Mouse (Mus musculus) B cell, adult 2 months (primary cell): ENCODE results near the gene Gfm2.

ENCODE experiments used
- DNase-seq, 2 experiments: peaks; one replicate each; pipeline ENCODE4 v3.0.0; 2022

Gfm2 gene

DNA sequence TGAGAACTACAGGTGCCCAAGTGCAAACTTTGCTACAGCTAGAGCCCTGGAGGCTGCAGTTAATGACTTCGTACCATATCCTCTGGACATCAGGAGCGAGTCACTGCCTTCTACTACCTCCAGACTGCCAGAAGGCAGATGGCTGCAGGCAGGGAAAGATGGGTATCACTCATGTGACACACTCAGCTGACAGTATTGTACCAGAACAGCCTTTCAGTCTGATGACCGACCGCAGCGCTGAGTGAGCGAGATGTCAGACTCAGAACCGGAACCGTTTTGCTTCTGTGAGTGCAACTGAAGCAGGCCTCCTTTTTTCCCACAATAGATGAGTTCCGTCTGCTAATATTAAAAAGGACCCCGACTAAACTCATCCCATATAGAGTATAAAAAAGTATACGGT is 54.9 kb downstream of the Gfm2 start:
- no peak for DNase-seq

DNA sequence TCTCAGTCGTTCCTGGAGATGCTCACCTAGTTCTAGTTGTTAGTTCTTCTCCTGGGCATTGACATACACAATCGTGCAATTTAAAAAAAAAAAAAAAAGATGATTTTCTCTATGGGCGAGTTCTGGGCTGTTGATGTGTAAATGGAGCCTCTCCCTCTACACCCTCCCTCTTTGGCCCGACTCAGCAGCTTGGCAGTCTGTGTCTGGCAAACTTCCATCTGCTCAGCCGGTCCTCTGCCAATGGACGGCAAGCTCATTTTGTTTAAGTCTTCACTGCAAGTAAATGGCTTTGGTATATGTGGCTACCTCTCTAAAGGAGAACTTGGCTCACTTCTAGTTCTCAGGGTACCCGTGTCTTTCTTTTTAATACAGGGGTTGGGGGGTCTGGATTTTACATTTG is 55.7 kb downstream of the Gfm2 start:
- DNase-seq: no peak

GRCm38 (mm10) chr13:97196186-97196924 is 58.6 kb downstream of the Gfm2 start:
- peak; percentile 42 to 50 for DNase-seq

- DNase-seq: no peak
Measured at GRCm38 (mm10) chr13:97196925-97197218, 59.1 kb downstream of the Gfm2 start.

DNA sequence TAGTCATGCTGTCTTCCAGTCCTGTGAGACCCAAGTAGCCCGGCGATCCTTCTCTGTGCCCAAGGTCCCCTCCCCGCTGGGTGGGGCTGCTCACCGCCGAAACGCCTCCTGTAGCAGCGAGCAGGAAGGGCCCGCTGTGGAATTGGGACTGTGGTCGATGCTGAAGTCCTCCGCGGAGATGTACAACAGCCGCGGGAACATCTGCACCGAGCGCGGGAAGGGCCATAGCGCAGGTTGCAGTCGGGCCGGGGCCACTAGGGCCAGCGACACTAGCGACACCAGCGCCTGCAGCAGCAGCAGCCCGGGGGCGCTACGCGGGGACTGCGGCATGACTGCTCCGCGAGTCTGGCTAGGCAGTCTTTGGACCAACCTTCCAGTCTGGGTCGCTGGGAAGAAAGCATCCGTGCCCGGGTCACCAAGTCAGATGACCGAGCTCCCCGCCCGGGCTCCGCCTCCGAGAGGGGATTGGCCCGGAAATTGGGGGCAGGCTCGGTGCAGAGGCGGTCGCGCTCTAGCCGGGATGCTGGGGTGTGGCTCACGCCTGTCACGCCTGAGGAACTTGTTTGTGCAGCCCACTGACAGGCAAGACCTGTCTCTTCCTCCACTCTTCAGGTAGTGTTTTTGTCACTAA is 60.3 kb downstream of the Gfm2 start, which contains the start of gene Hexb:
Hexb (minus strand) TSS at position 426 of the 631 bp plus-strand sequence.
- peak; percentile 95 for DNase-seq

- DNase-seq: no peak
Measured at GRCm38 (mm10) chr13:97199123-97199522, 61.4 kb downstream of the Gfm2 start.

DNA sequence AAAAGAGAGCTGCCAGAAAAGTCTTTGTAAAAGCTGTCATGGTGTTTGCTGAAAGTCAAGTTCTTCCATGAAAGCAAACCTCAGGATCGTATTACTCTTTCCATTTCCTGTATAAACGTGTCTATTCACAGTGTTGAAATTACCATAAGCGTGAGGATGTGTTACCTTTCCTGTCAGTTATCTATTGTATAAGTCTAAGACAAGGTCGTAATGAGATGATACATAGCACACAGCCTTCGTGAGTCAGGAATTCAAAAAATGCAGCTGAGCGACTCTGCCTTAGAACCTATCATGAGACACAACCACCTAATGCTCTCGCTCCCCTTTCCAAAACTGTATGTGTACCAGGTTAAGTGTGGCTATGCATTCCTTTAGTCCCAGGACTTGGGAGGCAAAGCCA is 63.3 kb downstream of the Gfm2 start:
- DNase-seq: no peak

GRCm38 (mm10) chr13:97201896-97202295 is 64.2 kb downstream of the Gfm2 start:
- no peak for DNase-seq

GRCm38 (mm10) chr13:97205052-97205701 is 67.4 kb downstream of the Gfm2 start:
- peak; percentile 78 to 80 for DNase-seq

DNA sequence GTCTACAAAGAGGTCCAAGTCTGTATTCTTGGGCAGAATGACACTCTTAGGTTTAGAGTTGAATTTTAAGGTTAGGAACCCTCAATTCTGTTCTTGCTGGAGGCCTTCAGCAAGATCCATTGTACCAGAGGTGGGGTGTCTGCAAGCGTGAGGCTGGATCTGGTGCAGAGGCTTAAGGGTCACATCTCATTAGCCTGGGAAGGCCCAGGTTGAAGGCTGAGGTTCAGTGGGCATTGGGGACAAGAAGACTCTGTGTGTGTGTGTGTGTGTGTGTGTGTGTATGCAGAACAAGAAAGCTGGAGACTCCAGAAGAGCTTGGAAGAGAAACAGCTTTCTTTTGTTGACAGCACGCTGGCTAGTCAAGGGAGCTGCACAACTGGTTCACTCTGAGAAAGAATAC is 68.3 kb downstream of the Gfm2 start:
- no peak for DNase-seq

GRCm38 (mm10) chr13:97207472-97208111 is 69.9 kb downstream of the Gfm2 start:
- no peak for DNase-seq

- peak; percentile 59 to 66 for DNase-seq
Measured at GRCm38 (mm10) chr13:97208112-97208478, 70.4 kb downstream of the Gfm2 start.

DNA sequence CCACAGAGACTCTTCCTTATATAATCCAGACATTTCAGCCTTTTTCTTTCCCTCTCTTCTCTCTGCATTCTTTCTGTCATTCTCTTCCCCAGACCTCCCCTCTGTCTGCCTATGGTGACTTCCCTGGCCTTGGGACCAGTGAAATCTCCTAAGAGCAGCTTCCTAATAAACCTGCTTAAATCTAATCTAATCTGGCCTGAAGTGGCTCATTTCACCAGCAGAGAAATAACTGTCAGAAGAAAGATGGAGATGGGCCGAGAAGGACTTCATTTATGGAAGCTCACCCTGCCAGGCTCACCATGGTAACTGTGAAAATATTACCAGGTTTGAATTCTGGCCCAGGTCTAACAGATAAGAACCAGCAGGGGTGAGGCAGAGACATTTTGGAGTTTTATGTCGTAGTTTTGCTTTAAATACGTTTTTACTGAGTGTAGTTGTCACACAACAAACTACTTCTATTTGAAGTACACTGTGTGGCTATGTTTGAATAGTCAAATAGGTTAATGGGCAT is 70.8 kb downstream of the Gfm2 start:
- no peak for DNase-seq

DNA sequence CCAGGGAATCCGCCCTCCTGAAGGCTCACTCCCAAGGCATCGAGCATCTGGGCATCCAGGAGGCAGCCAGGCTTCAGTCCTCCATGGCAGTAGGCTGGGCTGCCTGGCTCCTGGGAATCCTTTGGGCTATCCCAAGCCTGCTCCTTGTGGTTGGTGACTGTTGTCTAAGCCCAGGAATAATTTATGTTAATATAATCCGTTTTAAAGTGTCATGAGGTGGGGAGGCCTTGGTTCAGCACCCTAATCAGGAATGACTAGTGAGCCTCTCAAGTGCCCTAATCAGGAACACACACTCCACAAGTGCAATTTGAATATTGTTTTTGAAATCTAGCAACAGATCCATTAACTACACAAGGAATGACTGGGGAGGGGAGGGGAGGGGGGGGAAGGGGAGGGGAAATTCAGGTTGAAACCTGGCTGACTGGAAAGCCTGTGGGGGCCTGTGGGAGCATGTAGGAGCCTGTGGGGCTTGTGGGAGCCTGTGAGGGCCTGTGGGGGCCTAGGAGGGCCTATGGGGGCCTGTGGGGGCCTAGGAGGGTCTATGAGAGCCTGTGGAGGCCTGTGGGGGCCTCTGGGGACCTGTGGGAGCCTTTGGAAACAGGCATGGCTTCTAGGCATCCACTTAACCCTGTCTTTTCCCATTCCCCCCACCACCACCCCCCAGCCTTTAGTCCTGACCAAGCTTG is 77.0 kb downstream of the Gfm2 start:
- DNase-seq: no peak

DNA sequence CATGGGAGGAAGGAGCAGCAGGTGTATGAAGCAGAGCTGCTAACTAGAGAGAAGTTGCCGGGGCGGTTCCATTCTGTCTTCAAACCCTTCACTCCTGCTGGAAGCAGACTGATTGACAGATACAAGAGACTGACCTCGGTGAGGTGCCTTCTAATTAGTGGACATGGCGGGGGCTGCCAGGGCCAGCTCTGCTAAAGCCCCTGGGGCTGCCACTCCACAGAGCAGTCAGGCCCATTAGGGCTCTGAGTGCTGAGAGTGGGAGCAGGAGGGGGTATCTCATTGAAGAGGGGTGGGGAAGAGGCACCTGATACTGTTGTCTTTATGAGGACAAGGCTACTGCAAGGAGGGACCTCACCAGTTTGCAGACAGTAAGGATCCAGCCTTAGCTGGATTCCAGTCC is 77.8 kb downstream of the Gfm2 start:
- no peak for DNase-seq

DNA sequence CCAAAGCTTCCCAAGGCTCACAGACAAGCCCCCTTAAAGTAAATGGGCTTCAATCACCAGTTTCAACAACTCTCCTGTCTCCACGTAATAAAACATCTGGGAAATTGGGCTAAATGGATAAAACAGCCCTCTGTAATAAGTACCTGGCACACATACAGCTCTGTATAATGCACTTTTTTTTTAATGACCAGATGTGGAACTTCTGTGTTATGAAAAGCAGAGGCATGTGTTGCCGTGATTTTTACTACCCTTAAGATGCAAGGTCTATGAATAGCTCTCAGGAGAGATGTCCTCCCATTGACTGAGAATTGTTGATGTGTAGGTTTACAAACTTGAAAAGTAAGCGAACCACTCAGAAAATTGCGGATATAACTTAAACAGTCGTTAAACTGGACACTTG is 78.5 kb downstream of the Gfm2 start:
- DNase-seq: no peak

GRCm38 (mm10) chr13:97220022-97220421 is 82.3 kb downstream of the Gfm2 start:
- DNase-seq: no peak

DNA sequence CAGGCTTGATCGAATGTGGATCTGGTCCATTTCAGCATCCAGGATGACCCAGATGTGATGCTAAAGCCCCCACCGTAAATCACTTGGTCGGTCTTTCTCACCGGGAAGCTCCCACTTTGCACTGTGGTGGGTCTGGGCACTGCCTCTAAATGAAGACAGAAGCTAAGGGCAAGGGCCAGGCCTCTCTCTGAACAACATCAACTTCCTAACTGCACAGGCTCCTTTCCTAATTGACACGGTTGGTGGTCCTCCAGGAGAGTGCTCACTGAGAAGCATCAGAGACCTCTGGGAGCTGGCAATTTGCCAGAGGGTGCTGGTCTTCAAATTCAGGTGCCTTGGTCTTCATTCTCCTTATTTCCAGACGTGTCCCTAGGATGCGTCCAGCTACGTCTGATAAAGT is 86.1 kb downstream of the Gfm2 start:
- no peak for DNase-seq

- no peak for DNase-seq
Measured at GRCm38 (mm10) chr13:97224341-97224982, 86.7 kb downstream of the Gfm2 start.

GRCm38 (mm10) chr13:97225130-97225529 is 87.4 kb downstream of the Gfm2 start:
- DNase-seq: no peak

GRCm38 (mm10) chr13:97227795-97228194 is 90.1 kb downstream of the Gfm2 start:
- DNase-seq: no peak

DNA sequence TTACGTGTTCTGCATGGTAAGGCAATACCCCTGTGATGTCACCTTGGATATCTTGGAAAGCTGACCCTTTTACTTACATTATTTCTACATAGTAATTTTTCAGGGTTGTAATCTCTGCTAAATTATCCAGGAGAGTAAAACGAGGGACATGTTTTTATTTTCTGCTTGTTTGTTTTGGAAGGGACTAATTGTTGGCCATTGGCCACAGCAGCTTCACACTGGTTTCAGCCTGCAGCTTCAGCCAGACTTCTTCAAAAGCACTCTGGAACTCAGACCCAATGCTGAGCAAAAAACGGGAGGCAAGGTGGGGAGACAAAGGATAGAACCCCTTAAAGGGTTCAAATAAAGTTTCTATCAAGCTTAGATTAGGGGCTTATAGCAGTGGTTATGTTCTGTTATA is 92.4 kb downstream of the Gfm2 start:
- no peak for DNase-seq
